Mouse (Mus musculus): ENCODE results near the gene Ccr1. TPM values are rescaled to one million over a fixed set of nuclear protein-coding genes. Genes with fewer than 3 reads are reported as not detected.
A peak's percentile ranks its signal among the peaks of the same experiment; 100 is the strongest.
"Not testable (repeated sequence)": the region's sequence is repeated elsewhere in the genome, so short reads cannot be mapped to it uniquely, and the experiment has no call there.

Gene Ccr1
- polyA plus RNA-seq, 1 experiment from 2014 or later = 3.7 TPM

DNA sequence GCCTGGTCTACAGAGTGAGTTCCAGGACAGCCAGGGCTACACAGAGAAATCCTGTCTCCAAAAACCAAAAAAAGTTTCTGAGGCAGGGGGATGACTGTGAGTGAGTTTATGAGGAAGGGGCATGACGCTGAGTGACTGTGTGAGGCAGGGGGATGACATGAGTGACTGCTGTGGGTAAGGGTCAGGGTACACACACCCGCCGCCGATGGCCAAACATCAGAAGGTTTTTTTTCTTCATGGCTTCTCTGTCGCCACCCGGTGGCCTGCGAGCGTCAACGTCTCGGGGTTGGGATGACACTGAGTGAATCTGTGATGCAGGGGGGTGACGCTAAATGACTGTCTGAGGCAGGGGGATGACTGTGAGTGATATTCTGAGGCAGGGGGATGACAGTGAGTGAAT, 44.5 kb downstream of the Ccr1 start:
- H3K9me3 ChIP-seq (ENCODE audit: control insufficient read depth, low read length); H3K27ac ChIP-seq (ENCODE audit: low read length); H3K27me3 ChIP-seq (replicated peaks; ENCODE audit: control insufficient read depth, insufficient read depth, low read length); H3K36me3 ChIP-seq (ENCODE audit: control insufficient read depth, insufficient read depth, low read length); H3K4me1 ChIP-seq (ENCODE audit: control insufficient read depth, insufficient read depth, low read length): not testable (repeated sequence)
- Histone ChIP-seq H3K9ac (ENCODE audit: low read depth, low read length) (peak overlapping the region; percentile 75; the same call in 1 of the 2 replicates), H3K4me2 (ENCODE audit: low read depth, low read length) (peak overlapping the region; percentile 87), H3K4me3 (ENCODE audit: low read length) (peak overlapping the region; percentile 62)
- WGBS = under 1% methylated on average over 11 of the region's 11 CpGs
- peak; percentile 51 for ATAC-seq

DNA sequence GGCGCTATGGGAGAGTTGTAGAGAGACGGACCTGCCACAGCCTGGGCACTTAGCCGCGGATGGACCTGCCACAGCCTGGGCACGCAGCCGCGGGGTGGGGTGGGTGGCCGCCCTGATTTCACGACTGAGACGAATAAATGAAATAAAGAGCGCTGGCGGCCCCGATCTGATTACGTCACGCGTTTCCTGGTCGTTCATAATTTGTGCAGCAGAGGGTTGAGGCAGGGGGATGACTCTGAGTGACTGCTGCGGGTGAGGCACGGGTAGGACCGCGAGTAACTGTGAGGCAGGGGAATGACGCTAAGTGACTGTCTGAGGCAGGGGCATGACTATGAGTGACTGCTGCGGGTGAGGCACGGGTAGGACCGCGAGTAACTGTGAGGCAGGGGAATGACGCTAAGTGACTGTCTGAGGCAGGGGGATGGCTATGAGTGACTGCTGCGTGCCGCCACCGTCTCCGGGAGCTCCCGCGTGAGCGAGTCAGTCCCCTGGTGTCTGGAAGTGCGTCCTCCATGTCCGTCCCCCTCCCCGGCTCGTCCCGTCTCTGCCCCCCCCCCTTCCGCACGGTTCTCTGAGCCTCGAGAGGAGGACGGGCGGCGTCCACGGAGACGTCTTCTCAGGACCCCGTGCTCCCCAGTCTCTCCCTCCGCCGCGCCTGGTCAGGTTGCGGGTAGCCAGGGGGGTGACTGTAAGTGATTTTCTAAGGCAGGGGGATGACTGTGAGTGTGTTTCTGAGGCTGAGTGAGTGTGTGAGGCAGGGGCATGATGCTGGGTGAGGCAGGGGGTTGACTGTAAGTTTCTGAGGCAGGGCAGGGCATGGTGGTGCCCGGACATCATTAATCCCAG, 45.1 kb downstream of the Ccr1 start:
- under 1% methylated on average over 45 of the region's 53 CpGs for WGBS
- peak overlapping the region; percentile 58 for H3K9ac ChIP-seq (ENCODE audit: low read depth, low read length)
- ATAC-seq = peak; percentile 12; the same call in 1 of the 2 replicates
- no peaks in the 10 kb centered on the region for H3K36me3 ChIP-seq (ENCODE audit: control insufficient read depth, insufficient read depth, low read length)
- H3K27me3 ChIP-seq (replicated peaks; ENCODE audit: control insufficient read depth, insufficient read depth, low read length) = no peaks in the 10 kb centered on the region
- peak overlapping the region; percentile 62 for H3K4me3 ChIP-seq (ENCODE audit: low read length)
- H3K4me1 ChIP-seq (ENCODE audit: control insufficient read depth, insufficient read depth, low read length) = no peaks in the 10 kb centered on the region
- H3K4me2 ChIP-seq (ENCODE audit: low read depth, low read length) = peak overlapping the region; percentile 87
- no peak overlapping the region for H3K27ac ChIP-seq (ENCODE audit: low read length)
- no peaks in the 10 kb centered on the region for H3K9me3 ChIP-seq (ENCODE audit: control insufficient read depth, low read length)

Other genes with a start within 250 kb of the Ccr1 start
- 1.8 and 2.0 TPM in 2 replicates for gene Cxcr6, start 162.2 kb downstream of the Ccr1 start, polyA plus RNA-seq (2015; fragmentation: Nextera tagmentation; extraction: Ambion mirVana)
- gene Fyco1, start 116.8 kb downstream of the Ccr1 start, polyA plus RNA-seq (2015; fragmentation: Nextera tagmentation; extraction: Ambion mirVana) = 8.5 and 11.4 TPM in 2 replicates
- gene Xcr1, start 106.7 kb downstream of the Ccr1 start, polyA plus RNA-seq (2015; fragmentation: Nextera tagmentation; extraction: Ambion mirVana) = 0.02 TPM in 1 of 2 replicates, not detected in the other
- gene Ccr1l1, start 9.7 kb upstream of the Ccr1 start, polyA plus RNA-seq (2015; fragmentation: Nextera tagmentation; extraction: Ambion mirVana) = not detected in 2 replicates
- 0.13 and 0.15 TPM in 2 replicates for gene Ccr3, start 53.3 kb upstream of the Ccr1 start, polyA plus RNA-seq (2015; fragmentation: Nextera tagmentation; extraction: Ambion mirVana)
- 4.0 and 4.2 TPM in 2 replicates for gene Ccr2, start 133.3 kb upstream of the Ccr1 start, polyA plus RNA-seq (2015; fragmentation: Nextera tagmentation; extraction: Ambion mirVana)
- gene Ccr5, start 152.9 kb upstream of the Ccr1 start, polyA plus RNA-seq (2015; fragmentation: Nextera tagmentation; extraction: Ambion mirVana) = 0.97 and 1.7 TPM in 2 replicates